Mouse (Mus musculus) lung, adult 2 months (tissue): ENCODE measurements around the gene Sorl1.

Experiments
- CTCF ChIP-seq: fragments of 200-500 bp; IDR thresholded peaks from 2 replicates; pipeline ENCODE4 v1.5.1; 2011; ENCODE audit warnings: mild to moderate bottlenecking, low read length, control low read depth; ENCODE audit not compliant: insufficient read depth
- POLR2A ChIP-seq: fragments of 200-500 bp; IDR thresholded peaks from 2 replicates; pipeline ENCODE4 v1.6.1; 2011; ENCODE audit warnings: low read depth, mild to moderate bottlenecking, control low read depth, low read length, borderline replicate concordance; ENCODE audit errors: extremely low read depth

- TF ChIP-seq CTCF (no peak), POLR2A (no peak)
These were observed 139.0 kb downstream of the Sorl1 start for GRCm38 (mm10) chr9:41985052-41985451.
